Mouse (Mus musculus) ES-E14 (cell line): ENCODE results near the gene Rab36. TPM values are rescaled to one million over a fixed set of nuclear protein-coding genes. Genes with fewer than 3 reads are reported as not detected.

Source experiments
- DNase-seq: peaks from one replicate; pipeline ENCODE4 v3.0.0-alpha.2; 2013; ENCODE audit warnings: low read depth, low spot score
- H3K27ac ChIP-seq: 2 replicates; pipeline ENCODE4 v1.5.1; 2012; ENCODE audit warnings: low read depth, mild to moderate bottlenecking, low read length, moderate library complexity, mixed read lengths; ENCODE audit not compliant: poor library complexity, insufficient read depth, severe bottlenecking
- H3K36me3 ChIP-seq: 2 replicates; pipeline ENCODE4 v1.6.1; 2012; ENCODE audit warnings: mild to moderate bottlenecking, low read length, moderate library complexity, mixed read lengths; ENCODE audit not compliant: control insufficient read depth, poor library complexity, insufficient read depth, severe bottlenecking
- H3K4me1 ChIP-seq, 2 experiments: fragments of 150-350 bp in 1 of 2; sonication (generic) in 1 of 2; 2 replicates each; pipeline ENCODE4 v1.6.1; 2012; ENCODE audit warnings: low read length in 2 of 2, mild to moderate bottlenecking in 1 of 2, mixed read lengths in 1 of 2; ENCODE audit not compliant: control insufficient read depth in 2 of 2, insufficient read depth in 2 of 2, poor library complexity in 1 of 2
- H3K4me3 ChIP-seq, 2 experiments: fragments of 150-350 bp in 1 of 2; sonication (generic) in 1 of 2; 2 replicates each; pipeline ENCODE4 v1.5.1; 2012; ENCODE audit warnings: low read length in 2 of 2, low read depth in 1 of 2, mild to moderate bottlenecking in 1 of 2, mixed read lengths in 1 of 2; ENCODE audit not compliant: insufficient read depth in 1 of 2, poor library complexity in 1 of 2, severe bottlenecking in 1 of 2
- H3K9ac ChIP-seq: 2 replicates; pipeline ENCODE4 v1.6.1; 2012; ENCODE audit warnings: low read depth, mild to moderate bottlenecking, low read length, mixed read lengths; ENCODE audit not compliant: poor library complexity, insufficient read depth, severe bottlenecking
- H3K9me3 ChIP-seq: fragments of 150-350 bp; sonication (generic); 2 replicates; pipeline ENCODE4 v1.6.1; 2012; ENCODE audit warnings: low read depth, mild to moderate bottlenecking, low read length; ENCODE audit not compliant: control insufficient read depth, insufficient read depth
- CHD2 ChIP-seq: IDR thresholded peaks from 2 replicates; pipeline ENCODE4 v1.6.1; 2014; ENCODE audit warnings: mild to moderate bottlenecking, low read depth, low read length, inconsistent platforms
- HCFC1 ChIP-seq: IDR thresholded peaks from 2 replicates; pipeline ENCODE4 v1.6.1; 2012; ENCODE audit warnings: low read length, inconsistent platforms, borderline replicate concordance; ENCODE audit not compliant: insufficient read depth
- MAFK ChIP-seq: IDR thresholded peaks from 2 replicates; pipeline ENCODE4 v1.6.1; 2014; ENCODE audit warnings: mild to moderate bottlenecking, low read depth, low read length, inconsistent platforms; ENCODE audit not compliant: insufficient read depth
- ZC3H11A ChIP-seq: IDR thresholded peaks from 2 replicates; pipeline ENCODE4 v1.6.1; 2012; ENCODE audit warnings: low read depth, mild to moderate bottlenecking, inconsistent platforms, low read length, borderline replicate concordance
- ZNF384 ChIP-seq: IDR thresholded peaks from 2 replicates; pipeline ENCODE4 v1.6.1; 2012; ENCODE audit warnings: low read depth, low read length, inconsistent platforms
- in situ Hi-C, 2 experiments: fragments of 600-800 bp; cut with MboI; formaldehyde crosslinking; loops; one replicate each; pipeline ENCODE4 v1.15.1; 2025; ENCODE audit warnings: low sequenced_read_pairs in 2 of 2, inconsistent platforms in 1 of 2; ENCODE audit not compliant: unreplicated experiment in 2 of 2
- total RNA-seq: library from RNA; depleted of rRNA; stranded (reverse); fragments of 300-350 nt; gene quantifications from 2 replicates; pipeline ENCODE4 v1.2.3, GENCODE M21; 2012

Gene Rab36
- total RNA-seq, 1 experiment = 0.98 TPM

- Histone ChIP-seq H3K9me3 (no peaks in the 10 kb centered on the region), H3K4me3 (no peak overlapping the region), H3K36me3 (no peaks in the 10 kb centered on the region), H3K4me1 (peaks cover 0 to 6% of the 10 kb centered on the region in 2 experiments; a peak in 1 of 4 replicates), H3K27ac (no peak overlapping the region), H3K9ac (no peak overlapping the region)
- TF ChIP-seq ZC3H11A (no peak), ZNF384 (no peak), MAFK (no peak)
- no peak for DNase-seq
- in situ Hi-C loops = no loop called here
Measured at GRCm38 (mm10) chr10:75068624-75069328, 31.9 kb downstream of the Rab36 start.

- Histone ChIP-seq H3K9me3 (no peaks in the 10 kb centered on the region), H3K4me3 (no peak overlapping the region), H3K9ac (no peak overlapping the region), H3K36me3 (no peaks in the 10 kb centered on the region), H3K4me1 (peaks cover 0 to 6% of the 10 kb centered on the region in 2 experiments; a peak in 1 of 4 replicates), H3K27ac (no peak overlapping the region)
- DNase-seq = no peak
- in situ Hi-C loops = no loop called here
- no peak for TF ChIP-seq CHD2
- TF ChIP-seq ZNF384 = no peak
- no peak for TF ChIP-seq HCFC1
- TF ChIP-seq ZC3H11A = no peak
- TF ChIP-seq MAFK = no peak
Measured at GRCm38 (mm10) chr10:75070281-75070976, 33.6 kb downstream of the Rab36 start.

- Histone ChIP-seq H3K4me1 (no peaks in the 10 kb centered on the region), H3K27ac (no peak overlapping the region), H3K4me3 (no peak overlapping the region), H3K36me3 (no peaks in the 10 kb centered on the region), H3K9me3 (no peaks in the 10 kb centered on the region), H3K9ac (no peak overlapping the region)
- in situ Hi-C loops = no loop called here
- DNase-seq = no peak
- TF ChIP-seq ZC3H11A = no peak
- TF ChIP-seq HCFC1 = no peak
- no peak for TF ChIP-seq CHD2
- no peak for TF ChIP-seq ZNF384
- no peak for TF ChIP-seq MAFK
Measured at GRCm38 (mm10) chr10:75075665-75076064, 38.8 kb downstream of the Rab36 start.

GRCm38 (mm10) chr10:75078174-75079128, 41.6 kb downstream of the Rab36 start:
- no peak overlapping the region for H3K4me3 ChIP-seq
- DNase-seq = no peak
- H3K36me3 ChIP-seq = no peaks in the 10 kb centered on the region
- no peak overlapping the region for H3K9ac ChIP-seq
- no peak overlapping the region for H3K27ac ChIP-seq
- in situ Hi-C loops = no loop called here
- TF ChIP-seq ZC3H11A = no peak
- TF ChIP-seq ZNF384 = no peak
- no peak for TF ChIP-seq MAFK
- no peak for TF ChIP-seq HCFC1
- no peak for TF ChIP-seq CHD2
- no peaks in the 10 kb centered on the region for H3K9me3 ChIP-seq
- H3K4me1 ChIP-seq = no peaks in the 10 kb centered on the region
